Mouse (Mus musculus): Measurements from ENCODE around the gene Epb41l5.

Gene Epb41l5

DNA sequence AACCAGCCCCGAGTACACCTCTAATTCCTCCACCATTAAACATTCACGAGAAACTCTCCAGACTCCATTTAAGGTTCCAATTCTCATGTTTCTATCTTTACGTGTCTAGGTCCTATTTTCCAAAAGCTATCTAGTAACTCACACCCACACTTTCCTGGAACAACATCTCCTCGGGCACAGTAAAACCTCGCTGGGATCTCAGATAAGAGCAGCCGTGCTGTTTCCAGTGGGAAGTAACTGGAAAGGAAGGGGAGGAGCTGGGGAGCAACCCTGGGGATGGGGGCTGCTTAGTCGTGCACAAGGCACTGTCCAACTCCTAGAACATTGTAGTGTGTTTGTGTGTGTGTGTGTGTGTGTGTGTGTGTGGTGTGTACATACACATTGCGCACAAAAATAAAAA is 146.9 kb downstream of the Epb41l5 start:
- DNase-seq (ENCODE audit: low spot score) = no peak

DNA sequence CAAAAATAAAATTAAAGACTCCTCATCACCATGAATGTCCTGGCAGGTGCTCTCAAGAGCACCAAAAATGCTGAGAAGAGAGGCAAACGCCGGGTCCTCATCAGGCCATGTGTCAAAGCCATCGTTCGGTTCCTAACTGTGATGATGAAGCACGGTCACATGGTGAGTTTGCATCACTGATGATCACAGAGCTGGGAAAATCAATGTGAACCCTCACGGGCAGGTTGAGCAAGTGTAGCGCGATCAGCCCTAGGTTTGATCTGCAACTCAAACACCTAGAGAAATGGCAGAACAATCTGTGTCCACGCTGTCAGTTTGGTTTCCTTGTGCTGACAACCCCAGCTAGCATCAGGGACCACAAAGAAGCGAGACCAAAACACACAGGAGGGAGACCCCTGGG is 149.3 kb downstream of the Epb41l5 start:
- no peak for DNase-seq (ENCODE audit: low spot score)

DNA sequence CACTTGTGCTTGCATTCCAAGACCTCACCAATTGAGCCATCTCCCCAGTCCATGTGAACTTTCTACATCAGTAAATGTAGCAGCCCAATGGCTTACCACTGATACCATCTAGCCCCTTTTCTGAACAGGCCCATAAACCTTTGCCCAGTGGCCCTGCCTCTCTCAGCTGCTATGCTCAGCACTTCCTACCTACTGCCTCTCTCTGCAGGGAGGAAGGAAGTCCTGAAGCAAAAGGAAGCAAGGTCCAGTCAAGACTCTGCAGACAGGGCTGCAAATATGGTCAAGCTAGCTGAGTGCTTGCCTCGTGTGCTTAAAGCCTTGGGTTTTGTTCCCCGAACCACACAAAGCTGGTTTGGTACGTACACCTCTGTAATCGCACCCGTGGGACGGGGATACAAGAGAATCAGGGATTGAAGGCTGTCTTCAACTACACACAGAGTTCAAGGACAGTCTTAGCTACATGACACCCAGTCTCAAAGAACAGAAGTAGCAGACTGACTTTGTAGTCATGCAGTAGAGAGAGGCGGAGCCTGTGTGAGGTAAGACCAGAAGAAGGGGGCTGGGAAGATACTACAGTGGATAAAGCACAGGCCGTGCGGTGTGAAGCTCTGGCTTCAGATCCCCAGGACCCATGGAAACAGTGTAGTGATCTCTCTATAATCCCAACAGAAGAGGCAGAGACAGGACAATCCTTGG is 150.1 kb downstream of the Epb41l5 start:
- peak; percentile 57 for DNase-seq (ENCODE audit: low spot score)

DNA sequence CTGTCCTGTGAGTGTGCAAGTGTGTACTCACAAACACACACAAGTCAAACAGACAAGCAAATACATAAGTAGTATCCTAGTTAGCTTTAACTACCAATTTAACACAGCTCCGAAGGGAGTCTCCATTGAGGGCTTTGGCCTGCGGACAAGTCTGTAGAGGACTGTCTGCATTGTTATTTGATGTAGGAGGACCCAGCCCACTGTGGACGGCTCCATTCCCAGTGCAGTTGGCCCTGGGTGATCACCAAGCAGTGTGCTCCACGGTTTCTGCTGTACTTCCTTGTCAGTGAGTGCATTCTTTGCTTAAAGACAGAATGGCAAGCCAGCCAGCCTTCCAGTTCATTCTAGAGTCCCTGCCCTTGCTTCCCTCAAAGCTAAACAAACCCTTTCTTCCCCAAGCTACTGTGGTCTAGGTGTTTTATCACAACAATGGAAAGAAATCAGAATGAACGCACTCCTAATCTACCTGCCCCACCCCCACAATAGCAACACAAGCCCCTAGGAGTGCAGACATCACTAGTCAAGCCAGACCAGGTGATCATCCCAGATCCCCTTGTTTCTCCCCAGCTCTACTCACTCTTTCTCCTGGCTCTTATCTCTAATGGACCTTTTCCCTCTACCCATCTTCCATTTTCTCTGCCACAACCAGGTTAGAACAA is 151.3 kb downstream of the Epb41l5 start:
- DNase-seq (ENCODE audit: low spot score) = no peak

DNA sequence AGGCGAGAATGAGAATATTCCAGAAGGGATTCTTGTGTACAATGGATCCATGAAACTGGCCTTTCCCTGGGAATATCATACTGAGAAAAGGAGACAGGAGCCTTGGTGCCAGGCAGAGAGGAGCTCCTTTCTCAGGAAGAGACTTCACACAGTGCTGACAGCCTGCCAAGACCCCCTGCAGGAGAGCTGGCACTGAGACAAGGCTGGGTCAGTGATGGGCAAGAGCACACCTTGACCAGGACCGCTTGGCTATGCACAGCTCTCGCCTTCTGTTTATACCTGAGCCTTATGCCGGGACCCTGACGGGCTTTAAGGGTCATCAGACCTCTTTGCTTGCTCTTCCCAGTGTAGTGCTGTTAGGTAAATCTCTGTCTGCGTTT is 153.4 kb downstream of the Epb41l5 start:
- DNase-seq (ENCODE audit: low spot score) = no peak
